Mouse (Mus musculus): Measurements from ENCODE around the gene Edil3. TPM values are rescaled to one million over a fixed set of nuclear protein-coding genes. Genes with fewer than 3 reads are reported as not detected.
"Not testable (repeated sequence)": the region's sequence is repeated elsewhere in the genome, so short reads cannot be mapped to it uniquely, and the experiment has no call there.

Edil3 gene
- polyA plus RNA-seq, 1 experiment from 2014 or later: 5.1 TPM

- 55% methylated on average over 3 of the region's 3 CpGs for WGBS
- no peak overlapping the region for H3K27ac ChIP-seq (replicated peaks; ENCODE audit: low read depth, low read length)
- no peak overlapping the region for H3K4me3 ChIP-seq (ENCODE audit: low read depth, low read length)
- H3K9ac ChIP-seq (ENCODE audit: low read length): no peak overlapping the region
- H3K4me1 ChIP-seq (ENCODE audit: control insufficient read depth, insufficient read depth, low read length): no peaks in the 10 kb centered on the region
- no peaks in the 10 kb centered on the region for H3K9me3 ChIP-seq (ENCODE audit: control insufficient read depth, low read length)
- H3K36me3 ChIP-seq (ENCODE audit: control insufficient read depth, insufficient read depth, low read length): no peaks in the 10 kb centered on the region
- no peaks in the 10 kb centered on the region for H3K27me3 ChIP-seq (ENCODE audit: control insufficient read depth, insufficient read depth, low read length)
- H3K4me2 ChIP-seq (ENCODE audit: low read depth, severe bottlenecking): no peak overlapping the region
- ATAC-seq (ENCODE audit: insufficient number of reproducible peaks, low FRiP score, low TSS enrichment, low read depth): no peak
- no peak for DNase-seq (ENCODE audit: low spot score)
Observed at GRCm38 (mm10) chr13:89029817-89030539, 208.7 kb downstream of the Edil3 start.

- no peaks in the 10 kb centered on the region for H3K4me1 ChIP-seq (ENCODE audit: control insufficient read depth, insufficient read depth, low read length)
- ATAC-seq (ENCODE audit: insufficient number of reproducible peaks, low FRiP score, low TSS enrichment, low read depth) (no peak), DNase-seq (ENCODE audit: low spot score) (no peak)
- 76% methylated on average over 2 of the region's 2 CpGs for WGBS
- no peak overlapping the region for H3K27ac ChIP-seq (replicated peaks; ENCODE audit: low read depth, low read length)
- H3K27me3 ChIP-seq (ENCODE audit: control insufficient read depth, insufficient read depth, low read length): no peaks in the 10 kb centered on the region
- H3K36me3 ChIP-seq (ENCODE audit: control insufficient read depth, insufficient read depth, low read length): no peaks in the 10 kb centered on the region
- H3K4me3 ChIP-seq (ENCODE audit: low read depth, low read length): no peak overlapping the region
- no peak overlapping the region for H3K9ac ChIP-seq (ENCODE audit: low read length)
- H3K4me2 ChIP-seq (ENCODE audit: low read depth, severe bottlenecking): no peak overlapping the region
- H3K9me3 ChIP-seq (ENCODE audit: control insufficient read depth, low read length): no peaks in the 10 kb centered on the region
Observed at GRCm38 (mm10) chr13:89035711-89036110, 214.4 kb downstream of the Edil3 start.

GRCm38 (mm10) chr13:89041495-89041894, 220.2 kb downstream of the Edil3 start:
- H3K4me2 ChIP-seq (ENCODE audit: low read depth, severe bottlenecking): no peak overlapping the region
- H3K4me3 ChIP-seq (ENCODE audit: low read depth, low read length): no peak overlapping the region
- H3K9ac ChIP-seq (ENCODE audit: low read length): no peak overlapping the region
- H3K27ac ChIP-seq (replicated peaks; ENCODE audit: low read depth, low read length): no peak overlapping the region
- H3K4me1 ChIP-seq (ENCODE audit: control insufficient read depth, insufficient read depth, low read length): no peaks in the 10 kb centered on the region
- H3K9me3 ChIP-seq (ENCODE audit: control insufficient read depth, low read length): no peaks in the 10 kb centered on the region
- WGBS: 89% methylated on average over 1 of the region's 1 CpGs
- no peak for ATAC-seq (ENCODE audit: insufficient number of reproducible peaks, low FRiP score, low TSS enrichment, low read depth)
- no peaks in the 10 kb centered on the region for H3K36me3 ChIP-seq (ENCODE audit: control insufficient read depth, insufficient read depth, low read length)
- no peaks in the 10 kb centered on the region for H3K27me3 ChIP-seq (ENCODE audit: control insufficient read depth, insufficient read depth, low read length)
- DNase-seq (ENCODE audit: low spot score): no peak

GRCm38 (mm10) chr13:89070132-89070531, 248.9 kb downstream of the Edil3 start:
- H3K27me3 ChIP-seq (ENCODE audit: control insufficient read depth, insufficient read depth, low read length); ATAC-seq (ENCODE audit: insufficient number of reproducible peaks, low FRiP score, low TSS enrichment, low read depth); H3K4me2 ChIP-seq (ENCODE audit: low read depth, severe bottlenecking); H3K36me3 ChIP-seq (ENCODE audit: control insufficient read depth, insufficient read depth, low read length); H3K9me3 ChIP-seq (ENCODE audit: control insufficient read depth, low read length); H3K9ac ChIP-seq (ENCODE audit: low read length); H3K4me1 ChIP-seq (ENCODE audit: control insufficient read depth, insufficient read depth, low read length); H3K27ac ChIP-seq (replicated peaks; ENCODE audit: low read depth, low read length); H3K4me3 ChIP-seq (ENCODE audit: low read depth, low read length); DNase-seq (ENCODE audit: low spot score): not testable (repeated sequence)

GRCm38 (mm10) chr13:89076212-89076611, 254.9 kb downstream of the Edil3 start:
- Histone ChIP-seq H3K4me1 (ENCODE audit: control insufficient read depth, insufficient read depth, low read length) (no peaks in the 10 kb centered on the region), H3K4me2 (ENCODE audit: low read depth, severe bottlenecking) (no peak overlapping the region), H3K36me3 (ENCODE audit: control insufficient read depth, insufficient read depth, low read length) (no peaks in the 10 kb centered on the region), H3K4me3 (ENCODE audit: low read depth, low read length) (no peak overlapping the region), H3K27ac (replicated peaks; ENCODE audit: low read depth, low read length) (no peak overlapping the region), H3K9ac (ENCODE audit: low read length) (no peak overlapping the region), H3K9me3 (ENCODE audit: control insufficient read depth, low read length) (no peaks in the 10 kb centered on the region), H3K27me3 (ENCODE audit: control insufficient read depth, insufficient read depth, low read length) (no peaks in the 10 kb centered on the region)
- WGBS: 94% methylated on average over 1 of the region's 1 CpGs
- DNase-seq (ENCODE audit: low spot score) (no peak), ATAC-seq (ENCODE audit: insufficient number of reproducible peaks, low FRiP score, low TSS enrichment, low read depth) (no peak)

- no peak for ATAC-seq (ENCODE audit: insufficient number of reproducible peaks, low FRiP score, low TSS enrichment, low read depth)
- Histone ChIP-seq H3K4me2 (ENCODE audit: low read depth, severe bottlenecking) (no peak overlapping the region), H3K27ac (replicated peaks; ENCODE audit: low read depth, low read length) (no peak overlapping the region), H3K4me3 (ENCODE audit: low read depth, low read length) (no peak overlapping the region), H3K27me3 (ENCODE audit: control insufficient read depth, insufficient read depth, low read length) (no peaks in the 10 kb centered on the region), H3K9me3 (ENCODE audit: control insufficient read depth, low read length) (no peaks in the 10 kb centered on the region), H3K4me1 (ENCODE audit: control insufficient read depth, insufficient read depth, low read length) (no peaks in the 10 kb centered on the region), H3K36me3 (ENCODE audit: control insufficient read depth, insufficient read depth, low read length) (no peaks in the 10 kb centered on the region), H3K9ac (ENCODE audit: low read length) (no peak overlapping the region)
- WGBS: 77% methylated on average over 1 of the region's 1 CpGs
- no peak for DNase-seq (ENCODE audit: low spot score)
Observed at GRCm38 (mm10) chr13:89105889-89106288, 284.6 kb downstream of the Edil3 start.

GRCm38 (mm10) chr13:89117551-89117950, 296.3 kb downstream of the Edil3 start:
- Histone ChIP-seq H3K4me1 (ENCODE audit: control insufficient read depth, insufficient read depth, low read length) (no peaks in the 10 kb centered on the region), H3K9ac (ENCODE audit: low read length) (no peak overlapping the region), H3K4me2 (ENCODE audit: low read depth, severe bottlenecking) (no peak overlapping the region), H3K36me3 (ENCODE audit: control insufficient read depth, insufficient read depth, low read length) (no peaks in the 10 kb centered on the region), H3K9me3 (ENCODE audit: control insufficient read depth, low read length) (no peaks in the 10 kb centered on the region), H3K27ac (replicated peaks; ENCODE audit: low read depth, low read length) (no peak overlapping the region), H3K4me3 (ENCODE audit: low read depth, low read length) (no peak overlapping the region), H3K27me3 (ENCODE audit: control insufficient read depth, insufficient read depth, low read length) (no peaks in the 10 kb centered on the region)
- ATAC-seq (ENCODE audit: insufficient number of reproducible peaks, low FRiP score, low TSS enrichment, low read depth) (no peak), DNase-seq (ENCODE audit: low spot score) (no peak)
- WGBS: 67% methylated on average over 2 of the region's 2 CpGs

- 78% methylated on average over 8 of the region's 8 CpGs for WGBS
- Histone ChIP-seq H3K27ac (replicated peaks; ENCODE audit: low read depth, low read length) (no peak overlapping the region), H3K36me3 (ENCODE audit: control insufficient read depth, insufficient read depth, low read length) (no peaks in the 10 kb centered on the region), H3K4me3 (ENCODE audit: low read depth, low read length) (no peak overlapping the region), H3K9me3 (ENCODE audit: control insufficient read depth, low read length) (no peaks in the 10 kb centered on the region), H3K4me2 (ENCODE audit: low read depth, severe bottlenecking) (no peak overlapping the region), H3K4me1 (ENCODE audit: control insufficient read depth, insufficient read depth, low read length) (no peaks in the 10 kb centered on the region), H3K9ac (ENCODE audit: low read length) (no peak overlapping the region), H3K27me3 (ENCODE audit: control insufficient read depth, insufficient read depth, low read length) (no peaks in the 10 kb centered on the region)
- ATAC-seq (ENCODE audit: insufficient number of reproducible peaks, low FRiP score, low TSS enrichment, low read depth): no peak
- DNase-seq (ENCODE audit: low spot score): no peak
Observed at GRCm38 (mm10) chr13:89119809-89120208, 298.5 kb downstream of the Edil3 start.

Measured in limb, embryonic 11.5 days (tissue).